Mouse (Mus musculus): ENCODE results near the gene Tmprss7.

DNA sequence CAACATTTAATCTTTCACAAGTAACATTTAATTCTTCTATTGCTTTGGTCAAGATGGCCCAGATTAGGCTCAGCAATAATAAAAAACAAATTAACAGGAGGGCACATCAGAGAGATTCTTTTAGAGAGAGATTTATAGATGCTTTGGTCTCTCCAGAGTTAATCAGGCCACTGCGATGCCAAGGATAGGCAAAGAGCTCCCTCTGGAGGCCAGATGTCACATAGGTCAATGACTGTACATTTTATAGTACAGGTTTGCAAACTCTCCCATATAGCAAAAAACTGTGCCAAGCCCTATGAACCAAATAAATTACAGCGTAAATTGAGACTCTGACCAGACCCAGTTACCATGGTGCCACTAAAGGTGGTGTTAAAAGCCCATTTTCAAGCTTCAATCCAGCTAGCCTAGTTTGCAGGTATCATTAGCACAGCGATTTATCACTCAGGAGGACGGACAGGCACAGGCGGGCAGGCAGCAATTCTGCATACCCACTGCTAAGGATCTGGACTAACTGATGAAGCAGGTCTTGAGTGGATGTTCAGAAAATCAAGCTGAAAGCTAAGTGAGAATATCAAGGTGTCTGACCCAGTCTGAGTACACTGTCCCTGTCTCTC, 63.0 kb downstream of the Tmprss7 start:
- no peak for TF ChIP-seq UBTF (IDR thresholded peaks at IDR 0.05; ENCODE audit: low read depth, low read length)
- no peak for TF ChIP-seq POLR2A (IDR thresholded peaks at IDR 0.05; ENCODE audit: low read depth, low read length)
- TF ChIP-seq CTCF (conservative IDR thresholded peaks at IDR 0.05 in 1 of 2, IDR thresholded peaks at IDR 0.05 in 1 of 2; ENCODE audit: low read depth in 2 of 2, low read length in 2 of 2), result peak; percentile 88 to 98
- 0 out of 2 replicates have a peak, but pooled peaks have one; percentile 17 for TF ChIP-seq TCF12 (IDR thresholded peaks at IDR 0.05; ENCODE audit: low read depth, low read length)
- peak; percentile 66; the same call in 1 of the 2 replicates for TF ChIP-seq E2F4 (IDR thresholded peaks at IDR 0.05; ENCODE audit: insufficient replicate concordance, low read depth, low read length)
- no peak; the same call in 1 of the 2 replicates for TF ChIP-seq HCFC1 (IDR thresholded peaks at IDR 0.05; ENCODE audit: low read depth, low read length)
- TF ChIP-seq EP300 (IDR thresholded peaks at IDR 0.05; ENCODE audit: low read length), result no peak
- peak; percentile 89 for TF ChIP-seq ZC3H11A (IDR thresholded peaks at IDR 0.05; ENCODE audit: low read depth, low read length)

Measured in CH12.LX (cell line).